In the genomic region with DNA sequence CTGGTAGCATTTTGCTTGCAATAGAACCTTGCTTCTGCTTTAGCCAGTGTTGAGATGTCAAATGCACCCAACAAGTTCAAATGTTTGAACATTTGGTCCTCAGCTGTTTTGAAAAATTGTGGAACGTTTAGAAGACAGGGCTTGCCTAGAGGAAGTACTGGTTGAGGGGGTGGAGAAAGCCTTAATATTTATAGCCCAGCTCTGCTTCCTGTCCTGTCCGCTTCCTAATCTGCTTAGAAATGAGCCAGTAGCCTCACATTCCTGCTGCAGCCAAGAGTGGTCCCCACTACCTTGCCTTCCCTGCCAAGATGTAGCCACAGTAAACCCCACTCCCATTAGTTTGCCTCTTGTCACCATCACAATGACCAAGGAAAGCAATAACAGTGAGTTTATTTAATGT, we compare ENCODE assay signal across 13 mouse cellular contexts. TPM values are rescaled to one million over a fixed set of nuclear protein-coding genes. Genes with fewer than 3 reads are reported as not detected.
DNase-seq lines count a peak whose midpoint lies in the region; ATAC-seq and TF ChIP-seq lines count a peak whose summit lies in the region.
"Had no signal": no experiment of that assay in that cellular context is flagged by ENCODE, and none has a peak within 500 bp of the region (broad histone marks: within the 10 kb centered on the region; RNA-seq: fewer than 3 reads in every experiment).

No protein-coding gene starts in this region.

- peak overlapping the region; percentile 37; the same call in 1 of the 2 replicates for H3K27ac ChIP-seq in lung, embryonic 16.5 days (ENCODE audit: low read length)
- H3K27ac ChIP-seq: embryonic facial prominence, embryonic 15.5 days; limb, embryonic 12.5 days; midbrain, embryonic 15.5 days had no signal

- WGBS in lung, embryonic 16.5 days, result 47% methylated on average over 2 of the region's 2 CpGs
- WGBS in lung, adult 2 months, result 5% methylated on average over 2 of the region's 2 CpGs

- H3K9me3 ChIP-seq in lung, embryonic 16.5 days (ENCODE audit: control insufficient read depth, low read length), result no peaks in the 10 kb centered on the region
- H3K9me3 ChIP-seq: embryonic facial prominence, embryonic 15.5 days; G1E; midbrain, embryonic 15.5 days had no signal

- no peak overlapping the region for H3K4me3 ChIP-seq in lung, embryonic 16.5 days (ENCODE audit: low read length)
- no peak overlapping the region for H3K4me3 ChIP-seq in lung, adult 2 months (replicated peaks; ENCODE audit: extremely low read depth, low read depth, low read length)
- H3K4me3 ChIP-seq: embryonic facial prominence, embryonic 15.5 days; limb, embryonic 12.5 days; midbrain, embryonic 15.5 days had no signal

- H3K4me1 ChIP-seq in lung, embryonic 16.5 days (replicated peaks; ENCODE audit: control insufficient read depth, insufficient read depth, low read length), result peaks cover 3% of the 10 kb centered on the region; the same call in 1 of the 2 replicates
- H3K4me1 ChIP-seq in lung, adult 2 months (ENCODE audit: control insufficient read depth, insufficient read depth, low read length), result peaks cover 15% of the 10 kb centered on the region
- H3K4me1 ChIP-seq: embryonic facial prominence, embryonic 15.5 days; limb, embryonic 12.5 days had no signal

- intact Hi-C loops in left cerebral cortex, postnatal 4 days (cut with DNase I), result no loop called here

- peaks cover 9% of the 10 kb centered on the region for H3K36me3 ChIP-seq in lung, embryonic 16.5 days (ENCODE audit: control insufficient read depth, insufficient read depth, low read length)

- ATAC-seq in lung, embryonic 16.5 days (ENCODE audit: low read depth), result no peak
- peak; percentile 65 to 69 for ATAC-seq in hematopoietic stem cell, adult 5-6 weeks (replicated peaks in 1 of 2; ENCODE audit: insufficient read depth in 1 of 2, low FRiP score in 2 of 2, low TSS enrichment in 1 of 2, low read depth in 1 of 2, poor library complexity in 2 of 2, severe bottlenecking in 2 of 2)
- ATAC-seq: midbrain, embryonic 15.5 days had no signal

- H3K27me3 ChIP-seq in lung, embryonic 16.5 days (ENCODE audit: control insufficient read depth, insufficient read depth, low read depth, low read length), result no peaks in the 10 kb centered on the region
- H3K27me3 ChIP-seq: embryonic facial prominence, embryonic 15.5 days; limb, embryonic 12.5 days; midbrain, embryonic 15.5 days had no signal

- no peak overlapping the region for H3K9ac ChIP-seq in lung, embryonic 16.5 days (ENCODE audit: low read length)
- H3K9ac ChIP-seq: embryonic facial prominence, embryonic 15.5 days; limb, embryonic 12.5 days; midbrain, embryonic 15.5 days had no signal

- peak; percentile 24 for DNase-seq in adrenal gland, postnatal 14 days
- DNase-seq in adrenal gland, postnatal 25 days, result no peak
- no peak for DNase-seq in lung, adult 2 months
- peak; percentile 7 for DNase-seq in skeletal muscle tissue, adult 2 months (ENCODE audit: low read depth, low spot score)
- DNase-seq in left cerebral cortex, postnatal 4 days, result no peak
- DNase-seq in right cerebral cortex, postnatal 4 days, result no peak
- DNase-seq: cerebellum, adult 8-10 months had no signal

- no peak for TF ChIP-seq POLR2A in lung, adult 2 months (IDR thresholded peaks at IDR 0.05; ENCODE audit: borderline replicate concordance, extremely low read depth, low read depth, low read length)

- no peak for TF ChIP-seq CTCF in lung, adult 2 months (IDR thresholded peaks at IDR 0.05; ENCODE audit: insufficient read depth, low read length)

- no peak overlapping the region for H3K4me2 ChIP-seq in lung, embryonic 16.5 days (ENCODE audit: low read depth, low read length)
- H3K4me2 ChIP-seq: embryonic facial prominence, embryonic 15.5 days; limb, embryonic 12.5 days; midbrain, embryonic 15.5 days had no signal

RNA-seq across cellular contexts. Expression of a gene that starts 6.2 kb away (rescaled TPM):
- total RNA-seq in adrenal gland, postnatal 14 days (2021), result 18.7 and 19.9 TPM in 2 replicates
- 18.4 and 19.6 TPM in 2 replicates for total RNA-seq in adrenal gland, postnatal 25 days (2021)
- polyA plus RNA-seq in lung, embryonic 16.5 days (2015; fragmentation: Nextera tagmentation; extraction: Ambion mirVana), result 53.0 and 58.6 TPM in 2 replicates
- polyA plus RNA-seq in lung, adult 2 months (2012; rRNA removed), result 7.1 and 11.6 TPM in 2 replicates
- total RNA-seq in hematopoietic stem cell, adult 5-6 weeks (2017), result 71.6 and 85.9 TPM in 2 replicates
- total RNA-seq in left cerebral cortex, postnatal 4 days (2021), result 10 to 100 TPM; 27.2 to 28.5 TPM

RNA-seq across cellular contexts. Expression of a gene that starts 24.8 kb away (rescaled TPM):
- total RNA-seq in adrenal gland, postnatal 14 days (2021), result 65.5 and 69.2 TPM in 2 replicates
- 80.1 and 81.6 TPM in 2 replicates for total RNA-seq in adrenal gland, postnatal 25 days (2021)
- polyA plus RNA-seq in lung, embryonic 16.5 days (2015; fragmentation: Nextera tagmentation; extraction: Ambion mirVana), result 43.0 and 43.4 TPM in 2 replicates
- polyA plus RNA-seq in lung, adult 2 months (2012; rRNA removed), result 22.9 and 23.9 TPM in 2 replicates
- 60.9 and 76.4 TPM in 2 replicates for total RNA-seq in hematopoietic stem cell, adult 5-6 weeks (2017)
- total RNA-seq in left cerebral cortex, postnatal 4 days (2021), result 10 to 100 TPM; 28.0 to 28.2 TPM

Comparison
In these comparisons a context has a peak if more than half of its experiments do, and no peak if none do; other contexts are left out.
1. DNase-seq: peak in adrenal gland, postnatal 14 days (single experiment) and skeletal muscle tissue, adult 2 months (single experiment); none in adrenal gland, postnatal 25 days (single experiment), lung, adult 2 months (single experiment), left cerebral cortex, postnatal 4 days (single experiment) and right cerebral cortex, postnatal 4 days (single experiment).